Mouse (Mus musculus) hindbrain, embryonic 13.5 days (tissue): ENCODE measurements at regions not wholly inside any gene's neighbourhood (a gene's known extent, or its start where the extent isn't known, plus 50 kb on each side); places are given as distances from the start of the nearest gene placed in this dataset.

ENCODE experiments used
- ATAC-seq: fragments of 200-750 bp; cut with Nextera tagmentation; 2 replicates; pipeline ENCODE4 v1.8.0; 2017; ENCODE audit warnings: moderate TSS enrichment; ENCODE audit not compliant: low FRiP score
- H3K27ac ChIP-seq: fragments of 300-500 bp; sonication (generic); 2 replicates; pipeline ENCODE4 v1.5.1; 2015; ENCODE audit warnings: inconsistent platforms, mild to moderate bottlenecking, moderate library complexity
- H3K27me3 ChIP-seq: fragments of 300-500 bp; sonication (generic); 2 replicates; pipeline ENCODE4 v1.6.1; 2015; ENCODE audit warnings: mild to moderate bottlenecking, inconsistent platforms
- H3K36me3 ChIP-seq: fragments of 300-500 bp; sonication (generic); 2 replicates; pipeline ENCODE4 v1.6.1; 2015; ENCODE audit warnings: mild to moderate bottlenecking, inconsistent platforms
- H3K4me1 ChIP-seq: fragments of 300-500 bp; sonication (generic); replicated peaks from 2 replicates; pipeline ENCODE4 v1.6.1; 2015; ENCODE audit warnings: inconsistent platforms
- H3K4me2 ChIP-seq: fragments of 300-500 bp; sonication (generic); 2 replicates; pipeline ENCODE4 v1.6.1; 2015; ENCODE audit warnings: inconsistent platforms, mild to moderate bottlenecking, moderate library complexity
- H3K4me3 ChIP-seq: fragments of 300-500 bp; sonication (generic); 2 replicates; pipeline ENCODE4 v1.5.1; 2015; ENCODE audit warnings: mild to moderate bottlenecking, inconsistent platforms
- H3K9ac ChIP-seq: fragments of 300-500 bp; sonication (generic); 2 replicates; pipeline ENCODE4 v1.6.1; 2015; ENCODE audit warnings: mild to moderate bottlenecking, inconsistent platforms
- H3K9me3 ChIP-seq: fragments of 300-500 bp; sonication (generic); 2 replicates; pipeline ENCODE4 v1.6.1; 2016; ENCODE audit warnings: inconsistent platforms
- WGBS: fragments of 180-500 bp; shearing (Covaris S2); methylation state at CpG from one replicate; pipeline ENCODE4 v1.1.7; 2015; 5-methylcytosine and 5-hydroxymethylcytosine counted together

DNA sequence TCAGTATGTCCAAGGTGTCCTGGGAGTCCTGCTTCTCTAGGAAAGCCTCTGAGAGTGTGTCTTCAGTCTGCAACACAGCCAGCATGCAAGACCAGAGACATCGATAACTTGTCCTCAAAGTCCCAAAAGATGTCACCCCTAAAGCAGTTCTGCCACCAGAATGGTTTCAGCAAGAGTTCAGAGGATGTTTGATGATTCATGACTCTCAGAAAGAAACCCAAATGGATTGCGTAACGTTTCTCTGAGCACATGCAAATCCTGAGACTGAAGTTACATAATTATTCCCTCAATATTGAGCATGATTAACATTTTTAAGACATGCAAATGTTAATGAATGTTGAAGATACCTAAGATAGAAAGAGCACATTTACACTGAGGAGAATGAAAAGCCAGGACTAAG, 167.2 kb downstream of the Lrig3 start:
- no peaks in the 10 kb centered on the region for H3K36me3 ChIP-seq
- WGBS = 80% methylated on average over 3 of the region's 3 CpGs
- H3K4me1 ChIP-seq = 0 out of 2 replicates have a peak, but pooled peaks cover 3% of the 10 kb centered on the region
- no peaks in the 10 kb centered on the region for H3K9me3 ChIP-seq
- no peak overlapping the region for H3K9ac ChIP-seq
- H3K27ac ChIP-seq = no peak overlapping the region
- no peak for ATAC-seq
- no peak overlapping the region for H3K4me2 ChIP-seq
- no peak overlapping the region for H3K4me3 ChIP-seq
- no peaks in the 10 kb centered on the region for H3K27me3 ChIP-seq

DNA sequence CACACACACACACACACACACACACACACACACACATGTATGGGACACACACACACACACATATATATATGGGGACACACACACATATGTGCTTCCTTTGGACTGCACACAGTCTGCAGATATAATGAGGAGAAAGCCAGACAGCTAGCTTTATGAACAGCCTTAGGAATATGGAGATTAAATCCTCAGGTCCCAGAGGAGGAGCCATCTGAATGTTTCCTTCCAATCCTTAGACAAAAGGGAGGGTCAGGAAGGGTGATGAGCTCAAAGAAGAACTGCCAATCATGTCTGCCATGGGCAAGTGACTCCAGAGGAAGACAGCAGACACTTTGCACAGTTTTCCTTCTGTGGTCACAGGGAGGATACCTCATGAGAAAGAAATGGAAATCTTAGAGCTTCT, 168.0 kb downstream of the Lrig3 start:
- no peak overlapping the region for H3K9ac ChIP-seq
- 0 out of 2 replicates have a peak, but pooled peaks cover 3% of the 10 kb centered on the region for H3K4me1 ChIP-seq
- no peak overlapping the region for H3K4me3 ChIP-seq
- H3K27ac ChIP-seq = no peak overlapping the region
- H3K36me3 ChIP-seq = no peaks in the 10 kb centered on the region
- H3K27me3 ChIP-seq = no peaks in the 10 kb centered on the region
- H3K4me2 ChIP-seq = no peak overlapping the region
- H3K9me3 ChIP-seq = no peaks in the 10 kb centered on the region
- peak; percentile 43; the same call in 1 of the 2 replicates for ATAC-seq

- no peak for ATAC-seq
- Histone ChIP-seq H3K27me3 (no peaks in the 10 kb centered on the region), H3K36me3 (no peaks in the 10 kb centered on the region), H3K4me1 (0 out of 2 replicates have a peak, but pooled peaks cover 3% of the 10 kb centered on the region), H3K27ac (no peak overlapping the region), H3K9ac (no peak overlapping the region), H3K4me2 (no peak overlapping the region), H3K9me3 (no peaks in the 10 kb centered on the region), H3K4me3 (no peak overlapping the region)
- WGBS = 90% methylated on average over 12 of the region's 12 CpGs
These were observed 172.6 kb downstream of the Lrig3 start for GRCm38 (mm10) chr10:126138585-126138984.

GRCm38 (mm10) chr10:126141586-126141985, 175.6 kb downstream of the Lrig3 start:
- no peak for ATAC-seq
- Histone ChIP-seq H3K27me3 (no peaks in the 10 kb centered on the region), H3K4me1 (no peaks in the 10 kb centered on the region), H3K9ac (no peak overlapping the region), H3K27ac (no peak overlapping the region), H3K4me2 (no peak overlapping the region), H3K4me3 (no peak overlapping the region), H3K36me3 (no peaks in the 10 kb centered on the region), H3K9me3 (no peaks in the 10 kb centered on the region)
- WGBS = 94% methylated on average over 7 of the region's 7 CpGs

GRCm38 (mm10) chr10:126143833-126144232, 177.9 kb downstream of the Lrig3 start:
- H3K36me3 ChIP-seq = no peaks in the 10 kb centered on the region
- no peak for ATAC-seq
- no peaks in the 10 kb centered on the region for H3K9me3 ChIP-seq
- H3K9ac ChIP-seq = no peak overlapping the region
- H3K27ac ChIP-seq = no peak overlapping the region
- H3K27me3 ChIP-seq = no peaks in the 10 kb centered on the region
- no peak overlapping the region for H3K4me3 ChIP-seq
- WGBS = 86% methylated on average over 10 of the region's 10 CpGs
- no peaks in the 10 kb centered on the region for H3K4me1 ChIP-seq
- H3K4me2 ChIP-seq = no peak overlapping the region

- H3K27ac ChIP-seq = no peak overlapping the region
- no peaks in the 10 kb centered on the region for H3K27me3 ChIP-seq
- H3K4me3 ChIP-seq = no peak overlapping the region
- no peaks in the 10 kb centered on the region for H3K9me3 ChIP-seq
- no peak overlapping the region for H3K9ac ChIP-seq
- WGBS = 83% methylated on average over 12 of the region's 12 CpGs
- H3K4me1 ChIP-seq = no peaks in the 10 kb centered on the region
- H3K4me2 ChIP-seq = no peak overlapping the region
- ATAC-seq = no peak
- H3K36me3 ChIP-seq = no peaks in the 10 kb centered on the region
These were observed 178.7 kb downstream of the Lrig3 start for GRCm38 (mm10) chr10:126144609-126145202.

- Histone ChIP-seq H3K4me1 (no peaks in the 10 kb centered on the region), H3K9me3 (no peaks in the 10 kb centered on the region), H3K4me3 (no peak overlapping the region), H3K36me3 (no peaks in the 10 kb centered on the region), H3K9ac (no peak overlapping the region), H3K4me2 (no peak overlapping the region), H3K27ac (no peak overlapping the region), H3K27me3 (no peaks in the 10 kb centered on the region)
- ATAC-seq = no peak
- 80% methylated on average over 4 of the region's 4 CpGs for WGBS
These were observed 191.3 kb downstream of the Lrig3 start for GRCm38 (mm10) chr10:126157300-126157699.

DNA sequence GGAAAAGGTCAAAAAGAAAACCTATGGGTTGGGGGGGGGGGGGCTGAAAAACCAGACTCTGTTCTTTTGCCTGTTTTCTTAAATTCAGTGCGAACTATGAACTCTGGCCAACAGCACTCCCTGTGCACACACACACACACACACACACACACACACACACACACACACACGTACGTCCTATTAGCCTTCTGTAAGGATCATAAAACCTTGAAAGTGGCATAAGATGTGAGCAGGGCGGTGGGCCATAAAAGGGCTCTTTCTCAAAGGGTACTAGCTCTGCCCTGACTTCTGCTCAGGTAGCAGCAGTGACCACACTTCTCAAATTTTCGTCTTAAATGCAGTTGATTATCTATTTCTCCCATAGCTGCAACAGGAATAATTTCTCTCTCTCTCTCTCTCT, 199.2 kb downstream of the Lrig3 start:
- Histone ChIP-seq H3K9me3 (no peaks in the 10 kb centered on the region), H3K27me3 (no peaks in the 10 kb centered on the region), H3K27ac (no peak overlapping the region), H3K36me3 (no peaks in the 10 kb centered on the region), H3K4me1 (no peaks in the 10 kb centered on the region), H3K4me3 (no peak overlapping the region), H3K9ac (no peak overlapping the region), H3K4me2 (no peak overlapping the region)
- WGBS = 90% methylated on average over 5 of the region's 5 CpGs
- ATAC-seq = no peak

DNA sequence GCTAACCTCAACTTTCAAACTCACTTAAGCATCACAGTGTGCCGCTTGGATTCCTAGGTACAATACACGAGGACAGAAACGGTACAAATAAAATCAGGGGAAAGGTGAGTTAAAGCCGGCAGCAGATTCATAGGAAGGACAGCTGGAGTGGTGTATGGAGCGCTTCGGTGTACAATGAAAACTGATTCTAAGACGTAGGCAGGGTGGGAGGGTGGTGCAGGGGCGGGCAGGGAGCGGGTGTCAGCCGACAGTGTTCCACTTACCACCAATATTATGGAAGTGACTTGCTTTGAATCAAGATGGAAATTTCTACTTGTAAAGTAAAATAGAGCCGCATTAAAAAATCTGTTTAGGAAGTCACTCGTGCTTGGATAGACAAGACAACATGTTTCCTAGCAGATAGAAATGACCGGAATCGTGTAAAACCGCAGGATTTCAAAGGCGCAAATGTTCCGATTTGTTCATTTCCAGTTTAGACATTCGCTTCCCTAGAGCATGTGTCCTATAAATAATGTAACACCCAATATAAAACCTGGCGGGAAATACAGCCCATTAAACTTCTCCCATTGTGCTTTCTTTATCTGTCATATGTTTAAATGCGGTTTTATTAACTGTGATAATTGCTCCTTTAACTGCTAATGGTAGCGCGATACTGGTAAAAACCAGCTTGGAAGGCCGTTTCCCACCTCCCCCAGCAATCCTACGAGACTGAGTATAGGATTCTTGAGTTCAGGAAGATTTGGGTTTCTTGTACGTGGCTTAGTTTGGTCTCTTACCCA, 203.3 kb downstream of the Lrig3 start:
- ATAC-seq = no peak
- no peak overlapping the region for H3K4me2 ChIP-seq
- H3K36me3 ChIP-seq = no peaks in the 10 kb centered on the region
- H3K27ac ChIP-seq = no peak overlapping the region
- H3K4me3 ChIP-seq = no peak overlapping the region
- H3K9me3 ChIP-seq = no peaks in the 10 kb centered on the region
- H3K4me1 ChIP-seq = no peaks in the 10 kb centered on the region
- H3K9ac ChIP-seq = no peak overlapping the region
- no peaks in the 10 kb centered on the region for H3K27me3 ChIP-seq
- 85% methylated on average over 25 of the region's 25 CpGs for WGBS

DNA sequence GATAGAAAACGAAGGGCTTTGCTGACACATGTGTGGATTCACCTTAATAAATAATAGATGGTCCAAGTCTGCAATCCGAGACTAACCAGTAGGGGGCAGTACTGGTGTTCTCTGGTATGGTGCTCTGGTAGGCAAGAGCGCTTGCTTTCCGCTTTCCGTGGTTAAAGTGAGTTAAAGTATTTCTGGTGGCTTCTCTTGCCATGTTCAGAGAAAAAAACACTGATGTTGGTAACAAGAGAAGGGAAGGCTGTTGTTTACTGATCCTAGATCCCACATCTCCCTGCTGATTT, 203.9 kb downstream of the Lrig3 start:
- 61% methylated on average over 5 of the region's 5 CpGs for WGBS
- H3K4me1 ChIP-seq = no peaks in the 10 kb centered on the region
- ATAC-seq = no peak
- no peak overlapping the region for H3K9ac ChIP-seq
- H3K9me3 ChIP-seq = no peaks in the 10 kb centered on the region
- no peak overlapping the region for H3K27ac ChIP-seq
- H3K4me3 ChIP-seq = no peak overlapping the region
- H3K4me2 ChIP-seq = no peak overlapping the region
- no peaks in the 10 kb centered on the region for H3K36me3 ChIP-seq
- no peaks in the 10 kb centered on the region for H3K27me3 ChIP-seq

GRCm38 (mm10) chr10:126176759-126177473, 210.9 kb downstream of the Lrig3 start:
- no peaks in the 10 kb centered on the region for H3K27me3 ChIP-seq
- H3K36me3 ChIP-seq = no peaks in the 10 kb centered on the region
- 87% methylated on average over 4 of the region's 4 CpGs for WGBS
- H3K27ac ChIP-seq = no peak overlapping the region
- ATAC-seq = no peak
- no peak overlapping the region for H3K9ac ChIP-seq
- no peak overlapping the region for H3K4me3 ChIP-seq
- no peaks in the 10 kb centered on the region for H3K4me1 ChIP-seq
- H3K9me3 ChIP-seq = no peaks in the 10 kb centered on the region
- H3K4me2 ChIP-seq = no peak overlapping the region

GRCm38 (mm10) chr10:126182386-126182785, 216.4 kb downstream of the Lrig3 start:
- H3K4me1 ChIP-seq = no peaks in the 10 kb centered on the region
- no peak overlapping the region for H3K4me2 ChIP-seq
- no peaks in the 10 kb centered on the region for H3K27me3 ChIP-seq
- 85% methylated on average over 2 of the region's 2 CpGs for WGBS
- H3K36me3 ChIP-seq = no peaks in the 10 kb centered on the region
- ATAC-seq = no peak
- H3K9me3 ChIP-seq = 0 out of 2 replicates have a peak, but pooled peaks cover 8% of the 10 kb centered on the region
- no peak overlapping the region for H3K4me3 ChIP-seq
- no peak overlapping the region for H3K27ac ChIP-seq
- H3K9ac ChIP-seq = no peak overlapping the region

GRCm38 (mm10) chr10:126183961-126184360, 218.0 kb downstream of the Lrig3 start:
- no peak for ATAC-seq
- H3K4me2 ChIP-seq = no peak overlapping the region
- H3K36me3 ChIP-seq = no peaks in the 10 kb centered on the region
- no peaks in the 10 kb centered on the region for H3K27me3 ChIP-seq
- 0 out of 2 replicates have a peak, but pooled peaks cover 11% of the 10 kb centered on the region for H3K9me3 ChIP-seq
- no peak overlapping the region for H3K9ac ChIP-seq
- no peaks in the 10 kb centered on the region for H3K4me1 ChIP-seq
- H3K4me3 ChIP-seq = no peak overlapping the region
- 76% methylated on average over 2 of the region's 2 CpGs for WGBS
- no peak overlapping the region for H3K27ac ChIP-seq
